Mouse (Mus musculus): ENCODE results near the gene Rnf24.
A peak's percentile ranks its signal among the peaks of the same experiment; 100 is the strongest.

The Rnf24 gene

DNA sequence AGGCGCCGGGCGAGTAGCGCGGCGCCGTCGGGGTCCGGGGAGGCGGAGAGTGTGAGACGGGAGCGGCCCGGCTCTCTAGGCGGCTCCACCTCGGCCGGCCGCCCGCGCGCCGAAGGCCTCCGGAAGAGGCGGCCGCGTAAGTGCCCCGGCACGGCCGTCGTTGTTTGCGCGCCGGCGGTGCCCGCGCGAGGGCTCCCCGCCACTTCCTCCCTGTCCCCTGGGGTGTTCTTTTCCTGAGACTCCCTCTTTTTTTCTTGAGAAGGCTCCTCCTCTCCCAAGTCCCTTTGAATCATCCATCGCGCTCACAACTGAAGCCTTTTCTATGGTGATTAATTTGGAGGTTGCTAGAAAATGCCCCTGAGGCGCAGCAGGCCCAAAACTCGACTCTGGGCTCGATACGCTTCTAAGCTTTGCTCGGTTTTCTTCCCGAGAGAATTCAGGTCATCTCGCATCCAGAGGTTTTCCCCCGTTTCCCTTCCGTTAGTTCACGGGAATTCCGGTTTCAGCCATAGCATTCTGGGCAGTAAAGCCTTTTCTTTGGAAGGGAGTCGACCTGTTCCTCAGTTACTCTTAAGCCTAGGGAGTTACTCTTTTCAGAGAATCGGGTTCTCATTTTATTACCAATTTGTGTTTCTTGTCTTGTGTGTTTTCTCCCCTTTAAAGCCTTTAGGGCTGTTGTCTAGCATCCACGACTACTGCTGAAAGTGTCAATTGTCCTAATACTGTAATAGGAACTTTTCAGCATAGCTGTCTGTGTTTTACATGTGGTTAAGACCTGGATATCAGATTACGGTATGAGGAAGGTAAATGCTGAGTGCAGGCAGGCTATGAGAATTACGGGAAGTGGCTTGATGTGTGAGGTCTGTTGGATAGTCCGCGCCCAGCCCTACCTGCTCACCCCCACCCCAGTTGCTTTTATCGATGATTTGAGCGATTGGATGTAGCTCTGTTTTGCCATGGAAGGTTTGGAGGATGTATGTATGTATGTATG is 89.7 kb downstream of the Rnf24 start:
- peak; percentile 14 for DNase-seq (ENCODE audit: low spot score)

GRCm38 (mm10) chr2:131262213-131262672 is 90.4 kb downstream of the Rnf24 start, which contains the start of gene Pank2:
Gene Pank2 (plus strand): TSS chr2:131262495.
- DNase-seq (ENCODE audit: low spot score) = peak; percentile 96

GRCm38 (mm10) chr2:131261481-131262212 is 91.0 kb downstream of the Rnf24 start:
- no peak for DNase-seq (ENCODE audit: low spot score)

DNA sequence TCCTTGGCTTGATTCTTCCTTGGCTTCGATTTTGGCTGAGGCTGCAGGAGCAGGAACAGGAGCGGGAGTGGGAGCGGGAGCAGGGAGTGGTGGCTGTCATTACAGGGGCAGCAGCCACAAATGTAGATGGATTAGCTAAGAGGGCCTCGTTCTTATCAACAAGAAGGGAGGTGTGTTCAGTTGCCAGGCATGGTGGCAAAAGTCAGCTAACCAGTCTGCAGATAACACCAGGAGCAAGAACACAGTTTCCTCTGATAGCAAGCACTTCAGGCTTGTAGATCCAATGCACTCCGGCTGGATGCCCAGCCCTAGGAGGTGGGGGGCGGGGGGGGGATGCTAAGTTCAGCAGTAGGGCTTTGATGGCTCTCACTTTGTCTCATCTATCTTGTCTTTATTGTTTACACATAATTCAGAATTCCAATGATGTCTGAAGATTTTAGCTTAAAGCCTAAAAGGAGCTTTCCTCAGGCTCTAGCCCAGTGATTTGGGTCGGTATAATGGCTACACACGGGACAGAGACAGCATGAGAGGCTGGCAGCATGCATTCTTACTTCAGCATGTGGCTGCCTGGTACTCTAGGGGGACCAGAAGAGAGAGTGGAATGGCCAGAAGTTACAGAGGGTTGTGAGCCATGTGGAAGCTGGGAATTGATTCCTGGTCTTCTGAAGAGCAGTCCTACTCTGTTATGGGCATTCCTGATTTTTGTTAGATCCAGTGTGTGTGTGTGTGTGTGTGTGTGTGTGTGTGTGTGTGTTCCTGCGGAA is 92.0 kb downstream of the Rnf24 start:
- DNase-seq (ENCODE audit: low spot score) = no peak

DNA sequence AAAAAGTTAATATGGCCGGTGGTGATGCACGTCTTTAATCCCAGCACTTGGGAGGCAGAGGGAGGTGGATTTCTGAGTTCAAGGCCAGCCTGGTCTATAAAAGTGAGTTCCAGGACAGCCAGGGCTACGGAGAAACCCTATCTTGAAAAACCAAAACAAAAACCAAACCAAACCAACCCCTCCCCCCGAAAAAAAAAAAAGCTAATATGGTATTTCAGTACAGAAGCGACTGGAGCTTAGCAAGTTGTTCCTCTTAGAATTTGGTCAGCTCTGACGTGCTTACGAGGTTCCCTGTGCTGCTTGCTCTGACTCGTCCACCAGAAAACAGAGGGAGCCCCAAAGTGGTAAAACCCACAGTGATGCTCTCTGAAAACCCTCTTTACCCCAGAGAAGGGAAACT is 94.0 kb downstream of the Rnf24 start:
- no peak for DNase-seq (ENCODE audit: low spot score)

GRCm38 (mm10) chr2:131255738-131256137 is 97.0 kb downstream of the Rnf24 start:
- DNase-seq (ENCODE audit: low spot score) = peak; percentile 14

DNA sequence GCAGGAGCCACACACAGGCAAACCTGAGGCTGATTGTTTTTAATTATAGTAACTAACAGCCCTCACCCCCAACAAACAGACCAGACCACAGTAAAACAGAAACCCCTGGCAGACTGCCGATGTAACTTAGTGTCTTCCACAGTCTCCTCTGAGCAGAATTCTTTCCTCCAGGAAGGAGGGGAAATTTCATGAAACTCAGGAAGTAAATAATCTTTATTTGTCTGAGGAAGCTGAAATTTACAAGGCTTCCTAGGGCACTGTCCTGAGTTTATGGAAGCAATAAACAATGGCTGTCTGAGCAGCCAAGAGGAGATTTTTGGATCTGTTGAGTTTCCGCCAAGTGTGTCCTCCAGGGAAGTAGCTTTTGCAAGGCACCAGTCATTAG is 98.4 kb downstream of the Rnf24 start:
- DNase-seq (ENCODE audit: low spot score) = no peak

DNA sequence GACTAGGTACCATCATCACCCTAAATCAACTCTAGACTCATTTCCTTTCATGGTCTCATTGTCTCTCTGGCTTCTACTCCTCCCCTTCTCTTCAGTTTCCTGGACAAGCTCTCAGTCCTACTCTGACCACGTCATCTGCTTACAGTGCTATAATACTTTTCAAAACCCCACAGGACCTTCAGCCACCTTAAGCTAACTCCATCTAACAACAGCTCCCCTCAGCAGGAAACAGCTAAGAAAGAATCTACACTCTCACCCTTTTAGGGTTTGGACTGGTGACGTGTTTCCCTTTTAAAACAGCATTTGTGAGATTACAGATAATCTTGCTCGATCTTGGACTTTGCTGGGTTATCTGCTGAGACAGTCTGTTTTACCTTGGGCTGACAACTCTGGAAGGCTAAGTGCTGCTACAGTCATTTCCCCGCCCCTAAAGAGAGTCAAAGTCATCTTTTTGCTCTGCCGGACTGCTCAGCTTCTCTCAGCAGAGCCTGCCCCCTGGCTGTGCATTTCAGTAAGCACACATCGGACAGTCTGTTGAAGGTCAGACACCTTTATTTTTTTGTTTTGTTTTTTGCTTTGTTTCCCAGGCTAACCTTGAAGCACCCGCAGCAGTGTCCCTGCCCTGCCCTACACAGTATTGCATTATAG is 98.9 kb downstream of the Rnf24 start:
- peak; percentile 58 for DNase-seq (ENCODE audit: low spot score)
